Mouse (Mus musculus): ENCODE results near the gene Banf1.
A peak's percentile ranks its signal among the peaks of the same experiment; 100 is the strongest.
"Not testable (repeated sequence)": the region's sequence is repeated elsewhere in the genome, so short reads cannot be mapped to it uniquely, and the experiment has no call there.

Banf1 gene

DNA sequence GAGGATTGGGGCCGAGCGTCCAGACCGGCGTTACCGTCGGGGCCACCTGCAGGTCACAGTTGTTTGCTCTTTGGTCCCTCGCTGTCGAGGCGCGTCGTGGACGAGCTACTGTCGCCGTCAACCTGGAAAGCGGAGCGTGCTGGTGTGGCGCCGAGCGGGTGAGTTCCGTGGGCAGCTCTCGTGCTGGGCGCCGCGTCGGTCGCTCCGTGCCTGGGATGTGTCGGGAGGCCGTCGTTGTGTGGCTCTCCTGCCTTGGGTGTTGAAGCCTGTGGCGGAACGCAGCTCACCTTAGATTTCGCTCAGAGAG is at the start of gene Banf1:
Gene Banf1 (minus strand): TSS at position 116 of the 307 bp plus-strand sequence.
- DNase-seq = no peak

DNA sequence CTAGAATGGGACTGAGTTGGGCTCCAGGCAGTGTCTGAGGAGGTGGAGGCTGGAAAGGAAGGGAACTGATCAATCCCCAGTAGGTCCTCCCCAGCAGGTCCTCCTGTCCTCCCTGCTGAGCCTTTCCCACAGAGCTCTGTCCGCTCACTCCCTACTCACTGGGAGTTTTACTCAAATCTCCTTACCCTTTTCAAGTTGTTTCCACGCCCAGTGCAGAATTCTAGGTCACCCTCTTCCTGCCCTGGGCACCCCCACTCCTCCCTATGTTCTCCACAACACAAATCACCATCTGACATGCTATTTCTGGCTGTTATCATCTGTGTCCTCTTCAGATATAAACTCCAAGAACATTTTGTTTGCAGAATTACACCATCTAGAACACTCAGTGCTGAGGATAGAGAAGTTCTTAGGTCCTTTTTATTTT is 47.6 kb upstream of the Banf1 start:
- no peak for DNase-seq

DNA sequence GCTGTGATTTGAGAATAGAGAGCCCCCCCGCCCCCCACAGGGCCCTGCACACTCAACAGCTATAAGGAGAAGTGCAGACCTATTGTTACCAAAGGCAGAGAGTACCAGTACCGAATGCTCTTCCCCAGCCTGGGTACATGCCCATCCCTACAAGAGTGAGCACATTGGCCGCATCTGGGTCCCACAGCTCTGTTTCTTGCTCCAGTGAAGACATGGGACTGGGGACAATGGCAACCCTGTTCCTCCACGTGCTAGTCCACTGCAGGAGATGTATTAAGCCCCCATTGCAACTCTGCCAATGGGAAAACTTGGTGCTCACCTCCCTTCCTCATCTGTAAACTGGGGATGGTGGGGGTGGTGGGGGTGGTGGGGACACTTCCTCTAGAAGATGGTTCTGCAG is 46.9 kb upstream of the Banf1 start:
- DNase-seq = no peak

DNA sequence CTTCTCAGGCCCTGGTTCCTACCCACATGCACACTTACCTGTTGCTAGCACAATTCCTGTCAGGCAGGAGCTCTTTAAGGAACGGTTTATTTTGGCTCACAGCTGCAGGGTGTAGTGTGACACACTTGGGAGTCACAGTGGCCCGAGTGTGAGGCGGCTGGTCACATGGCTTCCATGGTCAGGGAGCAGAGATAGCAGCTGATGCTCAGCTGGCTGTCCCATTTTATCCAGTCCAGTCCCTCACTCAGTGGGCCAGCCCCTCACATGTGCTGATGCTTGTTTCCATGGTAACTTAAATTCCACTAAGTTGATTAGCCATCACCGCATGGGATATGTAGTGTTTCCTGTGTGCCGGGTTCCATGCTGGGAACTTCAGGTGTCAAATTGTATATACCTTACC is 45.0 kb upstream of the Banf1 start:
- DNase-seq = no peak

DNA sequence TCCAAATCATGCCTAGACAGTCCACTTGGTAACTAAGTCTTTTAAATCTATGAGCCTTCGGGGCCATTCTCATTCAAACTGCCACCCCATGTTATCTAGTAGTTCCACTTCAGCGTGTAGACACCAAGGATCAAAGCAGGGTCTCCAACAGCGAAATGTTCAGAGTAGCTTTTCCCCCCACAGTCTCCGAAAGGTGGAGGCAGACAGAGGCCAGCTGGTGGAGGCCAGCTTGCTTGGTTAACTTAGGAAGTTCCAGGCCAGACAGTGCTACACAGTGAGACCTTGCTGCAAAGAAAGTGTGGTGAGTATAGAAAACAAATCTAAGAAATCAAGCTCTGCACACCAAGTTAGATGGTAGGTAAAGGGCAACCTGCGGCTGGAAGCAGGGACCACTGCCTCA is 43.7 kb upstream of the Banf1 start:
- no peak for DNase-seq

DNA sequence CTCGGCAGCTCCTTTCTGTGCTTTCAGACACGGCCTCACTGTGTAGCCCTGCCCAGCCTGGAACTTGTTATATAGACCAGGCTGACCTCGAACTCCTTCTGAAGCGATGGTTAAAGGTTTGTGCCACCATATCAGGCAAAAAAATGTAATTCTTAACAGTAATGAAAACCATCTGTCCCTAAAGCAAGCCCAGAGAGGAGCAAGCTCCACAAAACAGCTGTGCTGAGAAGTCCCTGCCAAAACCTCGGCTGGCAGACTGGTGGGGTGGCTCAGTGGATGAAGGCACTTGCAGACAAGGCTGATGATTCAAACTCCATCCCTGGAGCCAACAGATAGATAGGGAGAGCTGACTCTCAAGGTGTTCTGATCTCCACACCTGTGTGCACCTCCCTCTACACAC is 42.1 kb upstream of the Banf1 start:
- no peak for DNase-seq

DNA sequence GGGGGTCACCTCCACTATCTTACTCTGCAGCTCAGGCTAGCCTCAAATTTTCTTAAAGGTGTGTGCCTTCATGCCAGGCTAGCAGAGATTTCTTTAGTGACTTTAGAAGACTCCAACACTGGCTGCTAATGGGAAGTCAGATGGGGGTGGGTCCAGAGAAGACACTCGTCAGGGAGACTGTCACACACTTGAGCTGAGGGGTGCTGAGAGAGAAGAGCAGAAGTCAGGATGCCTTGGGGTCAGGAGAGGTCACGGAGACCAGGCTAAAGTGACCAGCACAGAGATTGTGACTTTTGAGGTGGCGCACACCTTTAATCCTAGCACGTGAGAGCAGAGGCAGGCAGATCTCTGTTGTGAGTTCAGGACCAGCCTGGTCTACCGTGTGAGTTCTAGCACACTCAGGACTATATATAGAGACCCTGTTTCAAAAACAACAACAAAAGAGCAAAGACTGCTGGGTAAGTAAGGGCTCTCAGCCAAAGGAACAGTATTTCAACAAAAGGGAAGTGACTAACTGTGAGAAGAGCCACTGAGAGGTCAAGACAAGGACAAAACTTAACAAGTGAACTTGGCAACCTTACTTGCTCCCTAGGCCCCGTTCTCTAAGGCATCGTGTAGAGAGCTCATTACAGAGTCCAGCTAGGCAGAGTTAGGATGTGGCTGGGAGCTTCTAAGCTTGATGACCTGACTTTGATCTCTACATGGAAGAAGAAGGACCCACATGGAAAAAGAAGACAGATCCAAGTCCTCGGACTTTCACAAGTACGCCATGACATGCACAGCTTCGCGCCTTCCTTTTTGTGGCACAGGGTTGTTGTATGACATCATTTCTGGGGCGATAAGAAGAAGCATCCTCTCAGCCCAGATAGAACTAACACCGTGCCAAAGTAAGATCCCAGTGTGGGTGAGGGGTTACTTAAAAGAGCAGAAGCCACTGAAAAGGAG is 41.4 kb upstream of the Banf1 start:
- no peak for DNase-seq

DNA sequence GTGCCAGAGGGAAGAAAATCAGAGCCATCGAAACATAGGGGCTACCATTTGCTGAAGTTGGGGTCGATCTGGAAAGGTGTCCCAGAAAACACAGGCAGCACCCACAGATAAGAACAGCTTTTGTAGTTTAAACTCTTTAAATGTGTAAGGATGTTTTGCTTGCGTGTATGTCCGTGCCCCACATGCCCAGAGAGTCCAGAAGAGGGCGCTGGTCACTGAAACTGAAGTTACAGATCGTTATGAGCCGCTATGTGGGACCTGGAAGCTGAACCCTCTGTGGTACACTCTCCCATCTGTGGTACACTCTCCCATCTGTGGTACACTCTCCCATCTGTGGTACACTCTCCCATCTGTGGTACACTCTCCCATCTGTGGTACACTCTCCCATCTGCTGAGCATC is 40.2 kb upstream of the Banf1 start:
- peak; percentile 71 to 74 for DNase-seq

DNA sequence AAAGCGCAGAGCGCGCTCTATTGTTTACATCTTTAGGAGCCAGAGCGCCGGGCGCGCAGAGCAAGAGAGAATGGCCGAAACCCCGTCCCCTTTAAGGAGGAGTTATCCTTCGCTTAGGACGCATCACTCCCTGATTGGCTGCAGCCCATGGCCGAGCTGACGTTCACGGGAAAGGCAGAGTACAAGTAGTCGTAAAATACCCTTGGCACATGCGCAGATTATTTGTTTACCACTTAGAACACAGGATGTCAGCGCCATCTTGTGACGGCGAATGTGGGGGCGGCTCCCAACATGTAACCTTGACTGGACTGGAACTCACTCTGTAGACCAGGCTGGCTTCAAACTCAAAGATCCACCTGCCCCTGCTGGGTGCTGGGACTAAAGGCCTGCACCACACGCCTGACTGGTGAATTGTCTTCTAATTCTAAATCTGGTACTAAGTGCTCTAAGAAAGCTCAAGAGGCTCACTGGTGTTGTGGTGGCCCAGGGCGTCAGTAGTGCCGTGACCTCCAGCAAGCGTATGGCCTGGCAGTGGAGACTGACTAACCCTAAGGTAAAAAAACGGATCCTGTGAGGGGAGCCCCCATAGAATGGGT is 39.7 kb upstream of the Banf1 start:
- DNase-seq = peak; percentile 63 to 74

DNA sequence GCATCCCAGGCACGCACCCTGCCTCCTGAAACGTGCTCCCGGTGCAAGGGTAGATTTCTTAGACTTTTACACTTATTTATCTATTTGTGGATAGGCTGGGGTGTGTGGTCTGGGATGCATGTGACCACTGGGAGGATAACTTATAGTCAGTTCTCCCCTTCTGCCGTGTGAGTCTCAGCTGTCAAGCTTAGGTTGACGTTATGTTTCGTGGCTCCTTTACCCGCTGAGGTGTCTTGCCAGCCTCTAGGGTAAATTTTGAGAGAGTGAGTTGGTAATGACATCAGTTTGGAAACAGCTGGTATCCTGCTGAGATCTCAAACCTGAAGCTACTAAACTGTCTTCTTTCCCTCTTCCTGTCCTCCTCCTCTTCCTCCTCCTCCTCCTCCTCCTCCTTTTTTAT is 39.0 kb upstream of the Banf1 start:
- DNase-seq = peak; percentile 22 to 35

DNA sequence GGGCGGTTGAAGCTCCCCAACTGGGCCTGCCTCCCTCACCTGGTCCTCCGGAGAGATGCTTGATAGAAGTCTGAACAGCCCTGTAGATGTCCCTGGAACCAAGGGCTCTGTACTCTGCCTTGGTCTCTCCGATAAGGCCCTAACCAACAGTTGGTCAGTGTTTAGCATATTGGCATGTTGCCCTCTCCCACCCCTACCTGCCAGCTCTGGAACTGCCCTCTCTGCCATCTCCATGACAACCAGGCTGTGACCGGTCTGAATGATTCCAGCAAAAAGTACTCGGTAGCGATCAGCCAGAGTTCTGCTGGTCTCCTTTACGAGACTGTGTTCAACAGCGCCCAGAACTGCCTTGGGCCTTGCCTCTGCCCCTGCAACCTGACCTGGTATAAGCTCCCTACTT is 35.3 kb upstream of the Banf1 start, which contains the start of gene Tsga10ip:
Gene Tsga10ip (minus strand): TSS at position 234 of the 400 bp plus-strand sequence.
- DNase-seq = no peak

DNA sequence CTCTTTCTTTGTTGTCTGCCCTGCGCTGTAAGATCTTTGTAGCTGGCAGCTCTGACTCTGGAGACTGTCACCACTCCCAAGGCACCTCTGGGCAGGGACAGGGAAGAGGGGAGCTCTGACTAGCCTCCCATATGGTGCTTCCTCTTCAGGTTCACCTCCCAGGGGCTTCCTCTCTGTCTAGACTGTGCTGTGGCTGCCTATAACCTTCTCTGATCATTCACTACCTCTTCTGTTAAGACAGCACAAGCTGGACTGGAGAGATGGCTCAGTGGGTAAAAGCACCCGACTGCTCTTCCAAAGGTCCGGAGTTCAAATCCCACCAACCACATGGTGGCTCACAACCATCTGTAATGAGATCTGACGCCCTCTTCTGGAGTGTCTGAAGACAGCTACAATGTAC is 34.1 kb upstream of the Banf1 start:
- not testable (repeated sequence) for DNase-seq

DNA sequence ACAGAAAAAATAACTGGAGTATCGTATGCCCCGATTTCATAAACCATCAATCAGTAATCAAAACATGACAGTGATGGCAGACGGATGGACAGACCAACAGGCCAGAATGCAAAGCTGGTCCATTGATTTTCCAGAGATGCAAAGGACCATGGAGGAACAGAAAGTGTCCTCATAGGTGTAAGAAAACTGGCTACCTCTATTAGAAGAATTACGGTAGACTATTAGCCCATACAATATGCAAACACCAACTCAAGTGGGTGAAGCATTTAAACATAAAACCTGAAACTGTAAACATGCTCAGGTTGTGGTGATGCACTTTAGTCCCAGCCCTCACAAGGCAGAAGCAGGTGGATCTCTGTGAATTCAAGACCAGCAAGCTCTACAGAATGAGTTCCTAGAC is 28.4 kb upstream of the Banf1 start:
- no peak for DNase-seq

DNA sequence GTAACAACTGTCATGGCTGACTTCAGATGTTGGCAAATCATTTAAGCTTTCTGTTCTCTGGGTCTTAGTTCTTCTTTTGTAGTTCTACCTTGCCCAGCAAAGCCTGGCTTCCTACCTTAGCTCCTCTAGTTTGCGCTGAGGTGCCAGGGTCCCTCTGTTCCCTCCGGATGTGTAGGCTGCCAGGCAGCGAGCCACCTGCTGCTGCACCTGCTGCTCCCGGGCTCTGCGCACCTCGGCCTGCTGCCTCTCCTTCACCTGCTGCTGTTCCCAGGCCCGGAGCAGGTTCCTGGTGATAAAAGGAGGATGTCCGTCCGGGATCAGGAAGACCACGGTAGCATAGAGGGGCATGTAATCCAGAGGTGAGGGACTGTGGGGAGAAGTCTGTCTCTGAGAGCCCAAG is 27.2 kb upstream of the Banf1 start:
- no peak for DNase-seq

DNA sequence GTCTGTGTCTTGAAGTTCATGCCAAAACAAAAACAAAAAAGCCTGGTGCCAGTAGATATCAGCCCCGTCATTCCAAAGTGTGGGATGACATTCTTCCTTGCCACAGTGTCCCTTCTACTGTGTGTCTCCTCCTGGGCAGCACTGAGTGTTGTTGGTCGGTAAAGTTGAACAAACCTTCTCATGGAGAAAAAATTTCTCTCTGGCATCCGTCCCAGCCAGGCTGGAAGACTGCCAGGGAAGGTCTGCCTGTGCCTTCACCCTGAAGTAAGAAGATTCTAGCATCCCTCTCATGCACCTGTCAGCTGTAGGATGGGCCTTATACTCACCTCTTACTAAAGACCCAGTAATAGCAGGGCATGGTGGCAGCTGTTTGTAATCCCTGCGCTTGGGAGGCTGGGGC is 25.9 kb upstream of the Banf1 start:
- no peak for DNase-seq

DNA sequence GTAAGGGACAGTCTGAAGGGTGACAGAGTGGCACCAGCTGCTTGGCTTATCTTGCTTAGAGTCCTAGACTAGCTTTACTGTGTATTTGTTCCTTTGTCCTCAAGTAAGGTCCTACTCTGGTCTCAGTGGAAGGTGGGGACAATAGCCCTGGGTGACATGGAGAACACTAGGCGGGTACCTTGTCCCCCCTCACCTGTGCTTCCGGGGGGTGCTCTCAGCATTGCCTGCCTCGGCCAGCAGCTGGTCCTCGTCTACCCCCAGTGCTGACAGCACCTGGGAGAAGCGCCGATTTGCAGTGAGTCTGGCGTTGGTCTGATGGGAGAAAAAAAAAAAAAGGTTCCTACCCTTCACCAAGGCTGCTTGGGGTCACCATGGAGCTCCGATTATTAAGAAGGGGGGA is 23.4 kb upstream of the Banf1 start:
- DNase-seq = no peak

DNA sequence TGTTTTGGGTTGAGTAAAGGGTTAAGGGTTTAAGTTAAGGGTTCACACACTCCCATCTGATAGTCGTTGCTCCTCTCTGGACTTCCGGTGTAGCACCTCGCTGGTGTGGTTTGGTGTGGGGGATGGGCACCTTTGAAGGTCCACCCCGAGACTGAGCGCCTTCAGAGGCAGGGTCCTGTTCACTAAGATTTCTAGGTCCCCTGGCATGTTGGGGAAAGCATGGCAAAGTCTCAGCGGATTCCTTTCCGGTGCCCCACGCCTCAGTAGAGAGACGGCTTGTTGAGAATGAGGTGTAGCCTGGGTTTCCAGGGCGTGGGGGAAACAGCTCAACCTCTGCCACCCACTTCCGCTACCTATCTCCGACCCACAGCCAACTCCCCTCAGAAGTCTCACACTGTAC is 22.7 kb upstream of the Banf1 start:
- DNase-seq = peak; percentile 80 to 82

DNA sequence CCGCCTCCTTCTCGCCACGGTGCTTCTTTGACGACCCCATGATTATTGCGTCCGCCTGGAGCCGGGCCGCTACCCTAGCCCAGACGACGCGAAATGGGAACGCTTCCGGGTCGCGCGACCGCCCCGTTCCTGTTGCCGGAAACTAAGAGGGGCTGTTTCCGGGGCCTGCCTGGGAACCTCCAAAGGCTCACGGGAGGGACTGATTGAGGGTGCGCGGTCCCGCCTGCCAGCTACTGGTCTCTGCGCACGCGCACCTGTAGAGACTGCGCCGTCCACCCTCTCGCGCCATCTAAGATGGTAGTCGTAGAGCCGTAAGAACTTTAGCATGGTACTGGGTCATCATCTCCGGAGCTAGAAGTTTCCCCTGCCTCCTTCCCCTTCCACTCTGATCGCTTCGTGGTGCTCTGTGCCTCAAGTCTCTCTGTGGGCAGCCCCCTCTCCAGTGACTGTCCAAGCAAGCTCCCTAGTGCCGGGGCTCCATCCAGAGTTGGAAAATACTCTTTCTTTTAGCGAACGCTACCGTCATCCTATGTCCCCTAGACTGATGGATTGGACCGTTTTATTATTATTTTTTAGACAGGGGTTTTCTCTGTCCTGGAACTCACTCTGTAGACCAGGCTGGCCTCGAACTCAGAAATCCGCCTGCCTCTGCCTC is 21.7 kb upstream of the Banf1 start, which contains the start of gene Sart1:
Gene Sart1 (minus strand): TSS at position 116 of the 655 bp plus-strand sequence.
- DNase-seq = peak; percentile 93 to 94

DNA sequence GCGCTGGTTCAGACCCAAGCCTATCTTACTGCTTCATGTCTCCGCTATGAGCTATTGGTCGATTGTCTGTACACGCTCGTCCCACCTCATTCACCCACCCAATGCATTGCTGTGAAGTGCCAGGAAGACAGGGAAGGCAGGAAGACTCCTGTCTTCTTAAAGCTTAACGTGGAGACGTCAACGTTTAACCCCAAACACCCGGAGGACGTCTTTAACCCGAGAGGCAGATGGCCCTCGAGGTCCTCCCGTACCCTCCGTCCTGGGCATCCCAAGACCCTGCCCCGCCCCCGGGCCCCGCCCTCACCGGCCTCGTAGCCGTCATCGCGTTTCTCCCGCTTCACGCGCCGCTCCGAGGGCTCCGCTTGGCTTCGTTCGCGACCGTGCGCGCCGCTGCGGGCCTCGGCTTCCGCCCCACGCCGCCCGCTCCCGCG is 21.1 kb upstream of the Banf1 start:
- DNase-seq = no peak

DNA sequence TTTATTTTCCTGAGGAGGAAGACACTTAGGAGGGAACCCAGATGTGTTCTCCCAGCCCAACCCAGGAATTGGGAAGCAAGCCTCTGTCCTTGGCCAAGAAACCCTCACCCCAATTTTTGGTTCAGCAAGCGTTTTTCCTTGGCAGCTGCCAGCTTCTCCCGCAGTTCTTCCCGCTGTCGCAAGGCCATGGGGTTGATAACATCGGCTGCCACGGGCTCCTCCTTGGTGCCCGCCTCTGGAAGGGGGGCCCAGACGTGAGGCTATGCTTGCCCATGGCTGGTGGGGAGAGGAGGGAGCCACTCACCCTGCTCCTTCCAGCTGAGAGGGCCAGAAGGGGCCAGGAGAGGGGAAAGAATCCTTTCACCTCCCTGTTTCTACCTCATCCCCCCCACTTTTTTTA is 17.7 kb upstream of the Banf1 start:
- DNase-seq = no peak

DNA sequence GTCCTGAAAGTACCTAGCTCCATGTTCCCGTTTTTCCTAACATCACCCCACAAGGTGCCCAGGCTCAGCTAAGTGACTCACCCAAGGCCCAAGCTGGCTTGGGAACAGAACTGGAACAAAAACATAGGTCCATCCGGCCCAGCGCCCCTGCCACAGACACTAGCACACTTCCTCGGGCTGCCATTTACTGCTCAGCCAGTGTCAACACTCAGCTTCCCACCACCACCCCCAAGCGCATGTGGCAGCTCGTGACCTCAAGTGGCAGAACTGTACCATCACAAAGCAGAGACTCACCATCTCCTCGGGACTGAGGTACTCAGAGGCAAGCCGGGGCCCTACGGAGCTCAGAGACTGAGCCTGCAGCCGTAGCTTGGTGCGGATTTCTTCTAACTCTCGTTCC is 16.4 kb upstream of the Banf1 start:
- no peak for DNase-seq

DNA sequence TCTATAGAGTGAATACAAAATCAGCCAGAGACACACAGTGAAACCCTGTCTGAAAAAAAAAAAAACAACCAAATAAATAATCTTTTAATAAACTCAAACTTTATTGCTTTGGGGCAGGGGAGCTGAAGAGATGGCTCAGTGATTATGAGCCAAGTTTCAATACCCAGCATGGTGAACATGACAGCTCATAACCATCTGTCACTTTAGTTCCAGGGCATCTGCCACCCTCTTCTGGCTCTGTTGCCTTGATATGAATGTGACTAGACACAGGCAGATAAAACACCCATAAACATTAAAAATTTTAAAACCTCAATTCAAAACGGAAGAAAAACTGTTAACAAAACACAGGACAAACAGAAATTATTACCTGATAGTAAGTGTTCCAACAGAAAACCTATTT is 10.5 kb upstream of the Banf1 start:
- no peak for DNase-seq

DNA sequence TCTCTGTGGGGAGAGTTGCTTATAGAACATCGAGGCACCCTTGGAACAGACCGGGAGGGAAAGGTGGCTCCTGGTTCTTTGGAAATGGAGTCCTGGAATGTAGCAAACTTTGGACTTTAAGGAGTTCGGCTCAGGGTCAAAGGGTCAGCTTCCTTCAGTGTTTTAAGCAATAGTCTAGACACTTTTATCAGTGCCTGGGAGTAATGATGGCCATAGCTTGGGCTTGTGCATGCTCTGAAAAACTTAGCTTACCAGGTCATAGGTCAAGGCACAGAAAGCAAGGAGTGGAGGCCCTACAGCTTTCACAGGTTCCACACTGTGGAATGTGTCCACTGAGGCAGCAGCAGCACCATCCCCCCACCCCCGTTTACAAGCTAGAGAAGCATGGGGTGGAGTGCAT is 7.8 kb upstream of the Banf1 start:
- no peak for DNase-seq

DNA sequence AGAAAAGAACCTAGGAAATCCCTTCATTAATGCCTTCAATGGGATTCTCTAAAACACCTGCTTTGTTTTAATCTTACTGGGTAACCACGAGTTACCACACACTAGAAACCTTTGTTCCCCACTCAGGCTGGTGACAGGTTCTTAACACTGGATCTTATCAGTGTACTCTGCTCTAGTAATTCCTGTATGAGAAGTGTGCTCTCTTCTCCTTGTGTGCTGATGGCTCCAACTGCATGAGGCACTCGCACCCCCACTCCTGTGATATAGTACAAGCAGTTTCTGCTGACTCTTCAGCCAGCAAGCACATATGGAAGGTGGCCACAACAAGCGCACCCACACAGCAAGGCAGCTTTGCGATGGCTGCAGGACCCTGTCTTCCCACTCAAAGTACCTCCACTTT is 7.2 kb upstream of the Banf1 start:
- no peak for DNase-seq
